Mouse (Mus musculus) adrenal gland, postnatal 36 days (tissue): ENCODE data around the gene Arl6. TPM values are rescaled to one million over a fixed set of nuclear protein-coding genes. Genes with fewer than 3 reads are reported as not detected.

Experiments used
- DNase-seq, 2 experiments: peaks; one replicate each; pipeline ENCODE4 v3.0.0; 2021; ENCODE audit warnings: mixed read lengths in 1 of 2
- long read RNA-seq, 2 experiments: library from polyadenylated mRNA; stranded (forward); transcript quantifications; one replicate each; pipeline ENCODE4 v2.0.0; 2021; ENCODE audit warnings: borderline sequencing depth in 2 of 2
- total RNA-seq, 2 experiments: library from RNA; stranded (reverse); gene quantifications; 2 replicates each; pipeline ENCODE4 v1.2.3; 2021

Gene Arl6
- total RNA-seq = 1 to 10 TPM; 9.7 to 9.8 TPM
- long read RNA-seq, experiment 1, transcript Arl6-201 (8 exons, 1,696 nt) = major isoform, 15 of 16 reads
- long read RNA-seq, experiment 1, partial matches to known transcripts = 0 of 16 reads
- long read RNA-seq, experiment 1, other reads (novel, unspliced or antisense) = 1 of 16 reads
- long read RNA-seq, experiment 2, partial matches to known transcripts = 0 of 3 reads
- long read RNA-seq, experiment 2, other reads (novel, unspliced or antisense) = 0 of 3 reads

DNA sequence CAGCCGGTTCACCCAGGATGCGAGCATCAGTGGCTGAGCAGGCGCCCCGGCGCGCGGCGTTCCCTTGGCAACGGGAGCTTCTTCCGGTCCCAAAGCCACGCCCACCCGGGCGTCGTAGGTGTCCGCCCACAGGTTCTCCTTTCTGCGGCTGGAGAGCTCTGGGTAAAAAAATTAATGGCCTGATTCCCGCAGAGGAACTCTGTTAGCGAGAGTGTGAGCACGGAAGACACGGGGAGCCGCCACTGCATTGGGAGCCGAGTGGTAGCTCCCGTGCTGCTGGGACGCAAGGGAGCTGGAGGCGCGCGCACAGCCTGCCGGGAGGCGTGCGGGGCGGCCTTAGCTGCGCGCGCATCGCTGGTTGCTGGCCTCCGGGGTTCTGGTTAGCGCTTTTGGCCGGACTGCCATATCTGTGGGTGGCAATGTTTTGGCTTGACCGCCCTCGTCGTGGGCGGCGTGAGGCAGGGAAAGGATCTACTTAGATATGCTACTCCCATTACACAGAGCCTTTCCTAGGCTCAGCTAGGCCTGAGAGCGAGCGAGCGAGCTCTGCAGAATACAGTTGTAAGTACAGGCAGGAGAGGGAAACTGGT is at the start of gene Arl6:
Gene Arl6 (minus strand): TSS at position 290 of the 590 bp plus-strand sequence.
- peak; percentile 95 to 97 for DNase-seq

GRCm38 (mm10) chr16:59685135-59685534 is 45.9 kb upstream of the Arl6 start:
- no peak for DNase-seq

DNA sequence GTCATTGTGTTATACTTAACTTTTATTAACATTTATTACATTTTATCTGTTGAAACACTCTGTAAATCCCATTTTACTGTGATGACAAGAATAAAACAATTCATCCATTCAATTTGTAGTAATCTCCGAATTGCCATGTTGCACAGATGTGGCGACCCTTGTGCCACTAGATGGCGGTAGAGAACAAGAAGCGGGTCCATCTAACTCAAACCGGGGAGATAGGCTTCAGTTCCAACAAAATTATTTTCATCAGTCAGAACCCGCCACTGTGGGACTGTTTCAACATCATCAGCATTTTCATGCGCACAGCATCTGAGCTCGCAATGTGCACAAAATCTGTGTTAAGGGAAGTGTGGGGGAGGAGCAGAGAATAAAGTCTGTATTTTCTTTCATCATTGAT is 44.2 kb upstream of the Arl6 start:
- DNase-seq = peak; percentile 59 to 71

DNA sequence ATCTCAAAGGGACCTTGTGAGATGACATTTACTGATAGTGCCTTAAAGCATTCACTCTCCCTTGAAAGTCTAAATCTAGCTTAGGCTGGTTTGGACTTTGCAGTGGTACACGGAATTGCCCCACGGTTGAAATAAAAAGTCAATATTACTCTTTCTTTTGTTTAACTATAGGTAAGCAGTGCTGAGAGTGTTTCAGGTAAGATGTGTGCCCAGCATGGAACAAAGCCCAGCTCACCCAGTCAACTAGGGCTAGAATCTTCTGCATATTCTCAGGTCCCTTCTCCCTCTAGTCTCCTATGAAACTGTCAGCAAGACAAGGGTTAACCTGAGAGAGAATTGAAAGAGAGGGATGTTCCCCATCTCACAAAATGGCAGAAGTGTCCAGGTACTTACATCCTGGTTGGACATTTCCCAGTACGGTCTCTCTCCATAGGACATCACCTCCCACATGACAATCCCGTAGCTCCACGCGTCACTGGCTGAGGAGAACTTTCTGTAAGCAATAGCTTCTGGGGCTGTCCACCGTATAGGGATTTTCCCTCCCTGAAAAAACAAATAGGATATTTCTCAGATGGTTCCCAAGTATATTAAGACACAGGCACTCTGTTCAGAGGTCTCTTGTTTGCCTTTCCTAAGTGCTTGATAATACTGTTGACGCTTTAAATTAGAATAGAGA is 43.2 kb upstream of the Arl6 start:
- DNase-seq = no peak

- no peak for DNase-seq
Measured at GRCm38 (mm10) chr16:59666938-59667337, 27.7 kb upstream of the Arl6 start.

GRCm38 (mm10) chr16:59643766-59644165 is 4.6 kb upstream of the Arl6 start:
- no peak for DNase-seq

GRCm38 (mm10) chr16:59639985-59640384 is 794 bp upstream of the Arl6 start:
- DNase-seq = no peak

DNA sequence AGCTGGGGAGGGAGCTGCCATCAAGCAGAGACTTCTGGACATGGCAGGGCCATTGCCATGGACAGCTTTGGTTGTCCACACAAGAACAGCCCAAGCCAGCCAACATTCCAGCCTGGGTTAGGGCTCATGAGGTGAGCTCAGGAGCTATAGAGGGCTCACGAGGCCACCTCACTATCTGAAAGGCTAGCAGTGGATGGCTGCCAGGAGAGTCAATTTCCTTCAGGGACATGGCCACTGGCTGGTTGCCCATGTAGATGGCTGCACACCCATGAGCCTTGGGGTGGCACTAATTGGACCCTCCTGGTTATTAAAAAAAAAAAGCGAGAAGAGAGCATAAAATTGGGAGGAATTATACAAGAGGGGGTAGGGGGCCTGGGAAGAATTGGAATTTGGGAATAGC is 4.6 kb downstream of the Arl6 start:
- peak in 1 of 2 experiments; percentile 7 for DNase-seq

DNA sequence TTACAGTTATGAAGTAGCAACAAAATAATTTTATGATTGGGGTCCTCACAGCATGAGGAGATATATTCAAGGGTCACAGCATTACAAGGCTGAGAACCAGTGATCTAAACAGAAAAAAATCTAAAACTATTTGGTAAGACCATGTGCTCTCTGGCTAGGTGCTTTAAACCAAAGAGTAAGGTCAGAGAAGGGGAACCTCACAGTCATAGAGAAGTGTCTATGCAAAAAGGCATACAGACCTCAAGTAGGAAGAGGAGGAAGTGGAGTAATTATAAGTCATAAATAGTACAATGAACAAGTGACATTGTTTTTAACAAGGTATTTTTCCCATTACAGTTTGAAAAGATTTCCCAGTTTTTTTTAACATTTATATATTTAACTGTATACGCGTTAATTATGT is 17.6 kb downstream of the Arl6 start:
- DNase-seq = no peak

DNA sequence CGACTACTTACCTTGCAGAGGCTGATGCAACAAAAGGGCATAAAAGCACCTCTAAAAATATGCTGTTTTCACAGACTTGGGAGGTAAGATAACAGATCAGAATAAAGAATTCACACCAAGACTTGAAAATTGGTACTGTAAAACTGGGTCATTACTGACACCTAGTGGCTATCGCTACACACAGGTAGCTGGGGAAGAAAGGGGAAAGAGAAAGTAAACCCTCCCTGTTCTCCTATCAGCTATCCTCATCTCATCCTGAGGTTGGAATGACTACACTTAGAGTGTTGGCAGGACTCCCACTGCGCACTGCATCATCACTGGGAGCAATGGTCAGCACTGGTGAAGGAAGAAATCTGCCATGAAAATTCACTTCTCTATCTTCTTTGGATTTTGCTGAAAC is 22.0 kb downstream of the Arl6 start:
- peak; percentile 51 to 53 for DNase-seq

DNA sequence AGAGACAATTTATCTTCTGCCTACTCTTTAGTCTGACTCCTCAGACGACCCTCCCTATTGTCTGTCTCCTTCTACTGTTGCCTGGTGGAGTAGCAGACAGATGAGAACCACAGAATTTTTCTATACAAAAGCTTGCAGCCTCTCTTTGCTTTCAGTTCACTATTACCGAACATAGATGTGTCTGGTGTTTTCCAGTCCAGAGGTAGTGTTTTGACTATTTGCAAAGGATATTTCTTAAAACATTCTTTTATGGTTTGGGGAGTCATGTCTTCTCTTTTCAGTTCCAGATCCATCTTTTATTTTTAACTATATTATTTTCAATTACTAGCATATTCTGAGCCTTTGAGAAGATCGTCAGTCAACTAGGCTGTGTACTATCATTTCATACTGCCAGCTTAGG is 23.5 kb downstream of the Arl6 start:
- DNase-seq = no peak

GRCm38 (mm10) chr16:59610750-59611149 is 28.4 kb downstream of the Arl6 start:
- DNase-seq = no peak

GRCm38 (mm10) chr16:59604078-59604781 is 35.0 kb downstream of the Arl6 start:
- no peak for DNase-seq

DNA sequence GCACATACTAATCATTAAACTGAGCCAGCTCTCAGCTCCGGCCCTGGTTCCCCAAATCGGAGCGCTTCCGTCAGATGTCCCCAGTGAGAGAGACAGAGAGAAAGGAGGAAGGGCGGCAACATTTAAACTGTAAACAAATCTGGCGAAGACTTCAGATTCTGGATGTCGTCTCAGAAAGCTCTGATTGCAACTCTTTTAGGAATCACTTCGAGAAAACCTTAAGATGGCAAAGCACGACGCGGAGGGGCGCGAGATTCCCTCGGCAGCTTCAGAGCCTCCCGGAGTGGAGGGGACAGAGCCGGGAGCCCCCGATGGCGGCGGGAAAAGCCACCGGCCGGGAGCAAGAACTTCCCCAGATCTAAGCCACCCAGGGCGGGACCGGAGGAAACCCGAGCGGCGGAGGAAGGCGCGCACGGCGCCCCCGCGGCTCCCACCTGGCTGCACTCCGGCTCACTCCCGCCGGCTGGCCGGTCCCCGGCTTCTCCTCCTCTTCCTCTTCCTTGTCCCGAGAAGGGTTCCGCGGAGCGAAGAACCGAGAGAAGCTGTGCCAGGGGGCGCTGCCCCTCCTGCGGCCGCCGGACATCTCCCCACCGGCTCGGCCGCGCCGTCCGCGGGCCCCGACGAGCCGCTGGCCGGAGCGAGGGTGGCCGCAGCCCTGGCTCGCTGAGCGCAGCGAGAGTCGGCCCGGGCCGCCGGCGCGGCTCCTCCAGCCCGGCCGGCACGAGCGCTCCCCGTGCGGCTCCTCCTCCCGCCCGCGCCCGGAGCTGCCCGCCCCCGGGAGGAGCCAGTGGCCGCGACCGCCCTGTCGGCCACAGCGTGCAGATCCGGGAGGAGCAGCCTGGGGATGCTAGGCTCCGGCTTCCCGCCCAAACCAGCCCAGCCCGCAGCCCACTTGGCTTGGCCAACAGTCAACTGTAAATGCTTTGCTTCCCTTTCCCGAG is 38.6 kb downstream of the Arl6 start, which contains the start of gene Crybg3:
Gene Crybg3 (minus strand): TSS at position 669 of the 941 bp plus-strand sequence.
- peak; percentile 92 to 95 for DNase-seq

GRCm38 (mm10) chr16:59599411-59600265 is 39.6 kb downstream of the Arl6 start:
- peak; percentile 19 to 24 for DNase-seq

- no peak for DNase-seq
Measured at GRCm38 (mm10) chr16:59598997-59599396, 40.2 kb downstream of the Arl6 start.

DNA sequence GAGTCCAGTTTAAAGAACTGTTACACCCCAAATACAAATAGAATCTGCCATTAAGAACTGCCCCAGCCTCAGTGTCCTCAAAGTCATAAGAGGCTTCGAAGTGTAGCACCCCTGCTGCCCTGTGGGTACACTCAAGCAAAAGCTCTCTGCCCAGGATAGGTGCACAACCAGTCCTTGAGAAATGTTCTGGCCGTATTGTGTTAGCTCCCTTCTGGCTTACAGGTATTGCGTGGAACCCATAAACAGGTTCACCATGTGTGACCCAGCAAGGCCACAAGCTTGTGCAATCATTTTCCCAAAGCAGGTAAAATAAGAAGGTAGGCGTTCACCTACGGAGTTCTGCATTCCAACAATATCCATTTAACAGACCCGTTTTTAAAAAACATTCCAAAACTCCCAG is 41.9 kb downstream of the Arl6 start:
- DNase-seq = no peak

DNA sequence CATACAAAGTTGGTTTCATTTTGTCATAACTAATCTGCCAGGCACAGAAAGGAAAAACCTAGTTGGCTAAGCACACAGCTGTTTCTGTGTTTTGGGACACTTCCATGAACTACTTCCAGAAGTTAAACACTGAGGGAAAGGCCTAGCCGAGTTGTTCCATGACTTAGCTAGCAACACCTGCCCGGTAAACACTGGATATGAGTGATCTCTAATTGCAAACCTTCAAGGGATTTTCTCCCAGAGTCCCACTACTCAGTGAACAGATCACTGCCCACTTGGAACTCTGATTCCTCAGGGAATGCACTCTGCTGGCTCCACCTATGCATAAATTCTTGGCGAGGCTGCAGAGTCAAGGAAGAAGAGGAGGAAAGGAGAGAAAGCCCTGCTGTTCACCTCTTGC is 44.5 kb downstream of the Arl6 start:
- no peak for DNase-seq

GRCm38 (mm10) chr16:59590790-59591189 is 48.4 kb downstream of the Arl6 start:
- DNase-seq = no peak

DNA sequence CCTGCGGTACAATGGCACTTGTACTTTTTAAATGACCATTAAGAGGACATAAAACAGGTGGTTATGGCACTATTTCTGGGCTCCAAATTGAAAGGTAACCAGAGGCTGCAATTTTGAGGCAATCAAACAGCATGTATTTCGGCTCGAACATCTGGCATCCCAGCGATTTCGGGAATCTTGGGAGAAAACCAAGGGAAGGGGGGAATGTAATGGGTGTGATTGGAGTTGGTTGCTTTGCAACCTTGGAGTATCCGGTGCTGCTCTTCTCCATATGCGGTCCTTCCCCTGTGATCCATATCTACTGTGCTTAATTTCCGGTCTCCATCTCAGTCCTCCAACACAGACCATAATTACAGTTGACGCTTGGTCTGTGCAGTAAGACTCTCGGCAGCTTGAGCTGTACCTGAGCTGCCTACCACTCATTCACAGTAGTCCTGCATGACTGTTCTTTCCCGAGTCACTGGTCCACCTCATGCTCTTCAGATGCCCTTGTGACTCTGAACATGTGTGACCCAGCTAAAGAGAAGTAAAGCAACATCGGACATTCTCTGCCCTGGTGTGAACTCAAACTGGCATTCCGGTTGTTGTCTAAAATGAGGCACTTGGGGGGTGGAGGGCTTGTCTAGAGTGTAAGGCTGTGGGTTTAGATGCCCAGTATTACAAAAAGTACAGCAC is 50.7 kb downstream of the Arl6 start:
- no peak for DNase-seq
